Mouse (Mus musculus) liver, adult 2 months (tissue): Measurements from ENCODE around the gene Trim6. TPM values are rescaled to one million over a fixed set of nuclear protein-coding genes. Genes with fewer than 3 reads are reported as not detected.

Experiments
- DNase-seq: peaks from one replicate; pipeline ENCODE4 v3.0.0-alpha.2; 2011; ENCODE audit warnings: low read depth, low spot score; ENCODE audit errors: extremely low read depth
- H3K27ac ChIP-seq: fragments of 200-500 bp; replicated peaks from 2 replicates; pipeline ENCODE4 v1.5.1; 2012; ENCODE audit warnings: low read depth, mild to moderate bottlenecking, control low read depth, inconsistent platforms, low read length; ENCODE audit not compliant: insufficient read depth
- H3K27me3 ChIP-seq: fragments of 200-500 bp; 2 replicates; pipeline ENCODE4 v1.6.1; 2012; ENCODE audit warnings: mild to moderate bottlenecking, moderate library complexity, low read length, inconsistent platforms; ENCODE audit not compliant: control insufficient read depth, insufficient read depth
- H3K36me3 ChIP-seq: fragments of 200-500 bp; 2 replicates; pipeline ENCODE4 v1.6.1; 2012; ENCODE audit warnings: low read length, inconsistent platforms; ENCODE audit not compliant: control insufficient read depth, insufficient read depth
- H3K4me1 ChIP-seq: fragments of 200-500 bp; 2 replicates; pipeline ENCODE4 v1.6.1; 2011; ENCODE audit warnings: low read length; ENCODE audit not compliant: control insufficient read depth, insufficient read depth
- H3K4me3 ChIP-seq: fragments of 200-500 bp; 2 replicates; pipeline ENCODE4 v1.5.1; 2011; ENCODE audit warnings: low read depth, mild to moderate bottlenecking, control low read depth, low read length, moderate library complexity; ENCODE audit not compliant: insufficient read depth
- H3K79me2 ChIP-seq: fragments of 200-500 bp; 2 replicates; pipeline ENCODE4 v1.6.1; 2012; ENCODE audit warnings: inconsistent platforms, mild to moderate bottlenecking, low read length, moderate library complexity; ENCODE audit not compliant: control insufficient read depth, insufficient read depth
- H3K9ac ChIP-seq: fragments of 200-500 bp; 2 replicates; pipeline ENCODE4 v1.6.1; 2012; ENCODE audit warnings: low read depth, mild to moderate bottlenecking, control low read depth, inconsistent platforms, low read length
- CTCF ChIP-seq: fragments of 200-500 bp; IDR thresholded peaks from 2 replicates; pipeline ENCODE4 v1.5.1; 2011; ENCODE audit warnings: low read depth, low read length, control low read depth
- POLR2A ChIP-seq: fragments of 200-500 bp; IDR thresholded peaks from 2 replicates; pipeline ENCODE4 v1.6.1; 2011; ENCODE audit warnings: low read length, control low read depth; ENCODE audit not compliant: insufficient read depth; ENCODE audit errors: extremely low read depth
- WGBS: fragments of 180-500 bp; shearing (Covaris S2); methylation state at CpG from one replicate; pipeline ENCODE4 v1.1.7; 2018; 5-methylcytosine and 5-hydroxymethylcytosine counted together
- polyA plus RNA-seq: library from polyadenylated mRNA; depleted of rRNA; stranded (reverse); fragments of >200 nt; gene quantifications from 2 replicates; pipeline ENCODE4 v1.2.3, GENCODE M21; 2012; rRNA removed
- total RNA-seq: library from RNA; depleted of rRNA; stranded (reverse); fragments of >200 nt; gene quantifications from 2 replicates; pipeline ENCODE4 v1.2.3, GENCODE M21; 2014; rRNA removed

The Trim6 gene
- total RNA-seq = 0.07 and 0.18 TPM in 2 replicates
- 0.27 and 0.75 TPM in 2 replicates for polyA plus RNA-seq

DNA sequence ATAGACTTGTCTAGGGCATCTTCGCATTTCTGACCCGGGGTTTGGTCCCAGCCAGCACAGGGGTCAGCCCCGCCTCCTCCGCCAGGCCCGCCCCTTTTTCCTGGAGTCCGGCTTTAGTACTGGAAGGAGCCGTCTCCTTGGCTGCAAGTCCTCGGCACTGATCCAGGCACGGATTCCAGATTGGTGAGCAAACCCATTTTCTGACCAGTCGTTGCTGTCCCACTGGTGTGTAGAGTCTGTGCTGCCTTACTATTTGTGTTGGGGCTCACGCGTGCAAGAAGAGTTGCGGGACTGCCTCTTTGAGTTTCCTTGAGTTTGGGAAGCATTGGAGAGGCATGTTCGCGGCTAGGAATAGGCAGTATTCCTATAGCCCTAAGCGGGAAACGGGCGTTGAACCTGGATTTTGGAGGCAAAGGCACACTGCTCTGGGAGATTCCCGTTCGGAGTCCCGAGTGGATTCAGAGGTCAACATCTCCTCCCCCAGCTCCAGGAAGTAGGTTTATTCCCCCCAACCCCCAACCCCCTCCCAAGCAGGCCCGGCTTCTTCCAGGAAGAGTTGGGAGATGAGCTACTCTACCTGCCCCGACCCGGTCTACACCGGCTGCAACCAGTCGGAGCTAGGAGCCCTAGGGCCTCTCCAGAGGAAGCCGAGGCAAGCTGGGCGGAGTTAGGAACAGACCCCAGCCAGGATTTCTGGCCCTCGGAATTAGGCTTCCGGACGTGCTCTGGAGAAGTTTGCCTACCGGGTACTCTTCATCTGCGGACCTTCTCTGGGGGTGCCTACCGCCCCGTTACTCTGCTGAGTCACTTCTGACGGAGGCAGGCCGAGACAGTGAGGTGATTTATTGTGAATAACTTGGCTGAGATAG lies at the start of gene Trim6:
TSS of gene Trim6 (plus strand) at position 93 of the 869 bp plus-strand sequence.
- peak within 1 kb of the TSS; percentile 62 for H3K4me3 ChIP-seq
- peak within 1 kb of the TSS; percentile 48 for H3K9ac ChIP-seq
- no peak for TF ChIP-seq CTCF
- TF ChIP-seq POLR2A = no peak
- no peaks in the 10 kb centered on the region for H3K27me3 ChIP-seq
- WGBS = 15% methylated on average over 37 of the region's 37 CpGs
- peak; percentile 71 for DNase-seq
- no peaks in the 10 kb centered on the region for H3K79me2 ChIP-seq
- no peak within 1 kb of the TSS for H3K27ac ChIP-seq
- H3K36me3 ChIP-seq = no peaks in the 10 kb centered on the region
- peaks cover 3% of the 10 kb centered on the region; the same call in 1 of the 2 replicates for H3K4me1 ChIP-seq

DNA sequence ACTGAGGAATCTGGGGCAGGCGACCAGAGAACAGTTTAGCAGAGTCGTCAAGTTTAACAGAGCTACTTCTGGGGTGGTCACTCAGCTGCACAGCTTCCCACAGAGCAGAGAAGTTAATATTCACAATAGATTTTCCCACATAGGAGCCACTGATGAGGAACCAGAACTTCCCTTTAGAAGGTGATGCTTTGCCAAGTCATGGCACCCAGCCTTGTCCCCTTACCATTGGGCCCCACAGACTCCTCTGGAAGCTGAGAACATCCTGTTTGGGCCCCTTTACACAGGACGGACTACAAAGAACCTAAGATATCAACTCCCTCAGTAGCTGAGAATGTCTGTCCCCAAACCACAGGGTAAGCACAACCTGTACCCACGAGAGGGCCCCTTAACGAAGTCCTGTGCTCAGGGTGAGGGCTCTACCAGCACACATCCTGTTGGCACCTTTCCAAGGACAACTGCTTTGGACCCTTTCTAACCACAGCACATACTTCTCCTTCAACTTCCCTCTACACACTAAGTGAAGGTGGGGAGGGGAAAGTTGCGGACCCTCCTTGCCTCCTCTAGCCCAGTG lies 48.9 kb upstream of the Trim6 start:
- Histone ChIP-seq H3K9ac (no peak overlapping the region), H3K36me3 (no peaks in the 10 kb centered on the region), H3K4me3 (no peak overlapping the region), H3K27ac (no peak overlapping the region), H3K79me2 (no peaks in the 10 kb centered on the region), H3K27me3 (no peaks in the 10 kb centered on the region), H3K4me1 (no peaks in the 10 kb centered on the region)
- WGBS = 73% methylated on average over 6 of the region's 6 CpGs
- DNase-seq = no peak
- no peak for TF ChIP-seq POLR2A
- no peak for TF ChIP-seq CTCF

- TF ChIP-seq CTCF = no peak
- TF ChIP-seq POLR2A = no peak
- Histone ChIP-seq H3K36me3 (no peaks in the 10 kb centered on the region), H3K27me3 (no peaks in the 10 kb centered on the region), H3K79me2 (no peaks in the 10 kb centered on the region), H3K4me3 (no peak overlapping the region), H3K4me1 (no peaks in the 10 kb centered on the region), H3K9ac (no peak overlapping the region), H3K27ac (no peak overlapping the region)
- no peak for DNase-seq
- 79% methylated on average over 1 of the region's 1 CpGs for WGBS
Observed at GRCm38 (mm10) chr7:104175085-104175484, 43.5 kb upstream of the Trim6 start.

- 67% methylated on average over 5 of the region's 5 CpGs for WGBS
- DNase-seq = no peak
- TF ChIP-seq POLR2A (no peak), CTCF (no peak)
- no peaks in the 10 kb centered on the region for H3K27me3 ChIP-seq
- no peak overlapping the region for H3K27ac ChIP-seq
- H3K9ac ChIP-seq = no peak overlapping the region
- no peaks in the 10 kb centered on the region for H3K79me2 ChIP-seq
- H3K4me1 ChIP-seq = no peaks in the 10 kb centered on the region
- H3K4me3 ChIP-seq = no peak overlapping the region
- no peaks in the 10 kb centered on the region for H3K36me3 ChIP-seq
Observed at GRCm38 (mm10) chr7:104178422-104179054, 40.1 kb upstream of the Trim6 start.

DNA sequence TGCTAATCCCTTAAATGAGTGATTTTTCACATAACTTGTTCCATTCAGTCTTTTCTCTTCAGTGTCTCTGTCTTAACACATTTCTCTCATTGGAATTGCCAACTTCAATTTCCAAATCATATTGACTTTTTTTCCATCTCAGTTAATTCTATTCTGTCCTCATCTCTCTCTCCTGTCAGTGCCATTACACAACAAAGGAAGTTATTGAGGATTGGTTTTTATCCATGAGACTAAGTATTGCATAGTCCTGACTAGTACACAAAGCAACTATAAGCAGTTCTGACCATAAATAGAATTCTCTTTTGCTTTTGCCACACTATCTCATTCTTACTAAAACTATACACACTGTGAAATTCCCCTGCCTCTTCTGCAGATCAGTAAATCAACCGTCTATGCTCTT lies 39.5 kb upstream of the Trim6 start:
- no peaks in the 10 kb centered on the region for H3K79me2 ChIP-seq
- TF ChIP-seq POLR2A (no peak), CTCF (no peak)
- no peak overlapping the region for H3K27ac ChIP-seq
- no peak for DNase-seq
- H3K4me1 ChIP-seq = no peaks in the 10 kb centered on the region
- WGBS = 84% methylated on average over 1 of the region's 1 CpGs
- no peak overlapping the region for H3K9ac ChIP-seq
- no peaks in the 10 kb centered on the region for H3K27me3 ChIP-seq
- no peak overlapping the region for H3K4me3 ChIP-seq
- H3K36me3 ChIP-seq = no peaks in the 10 kb centered on the region
